Mouse (Mus musculus) MEL (cell line): ENCODE data around the gene Gm20388. TPM values are rescaled to one million over a fixed set of nuclear protein-coding genes. Genes with fewer than 3 reads are reported as not detected.

Experiments used
- DNase-seq: peaks from one replicate; pipeline ENCODE4 v3.0.0; 2011; ENCODE audit warnings: low read depth, low spot score
- H3K27ac ChIP-seq: 2 replicates; pipeline ENCODE4 v1.5.1; 2012; ENCODE audit warnings: low read depth, mild to moderate bottlenecking, control low read depth, low read length, moderate library complexity; ENCODE audit not compliant: control insufficient read depth
- H3K27me3 ChIP-seq, 2 experiments: fragments of 150-350 bp in 1 of 2; sonication (generic) in 1 of 2; 2 replicates each; pipeline ENCODE4 v1.6.1; 2012; ENCODE audit warnings: low read length in 2 of 2, mild to moderate bottlenecking in 2 of 2, improper control_type of control experiment in 1 of 2, moderate library complexity in 1 of 2; ENCODE audit not compliant: insufficient read depth in 2 of 2, control insufficient read depth in 1 of 2
- H3K36me3 ChIP-seq, 2 experiments: 2 replicates each; pipeline ENCODE4 v1.6.1; 2012 to 2014; ENCODE audit warnings: low read length in 2 of 2, improper control_type of control experiment in 1 of 2, inconsistent platforms in 1 of 2, mild to moderate bottlenecking in 1 of 2; ENCODE audit not compliant: insufficient read depth in 2 of 2, control insufficient read depth in 1 of 2
- H3K4me1 ChIP-seq, 2 experiments: fragments of 150-350 bp in 1 of 2; sonication (generic) in 1 of 2; 2 replicates each; pipeline ENCODE4 v1.6.1; 2012; ENCODE audit warnings: low read length in 2 of 2, improper control_type of control experiment in 1 of 2, mild to moderate bottlenecking in 1 of 2; ENCODE audit not compliant: insufficient read depth in 2 of 2, control insufficient read depth in 1 of 2
- H3K4me3 ChIP-seq, 2 experiments: fragments of 150-350 bp in 1 of 2; sonication (generic) in 1 of 2; 2 replicates each; pipeline ENCODE4 v1.5.1; 2012; ENCODE audit warnings: low read depth in 2 of 2, low read length in 2 of 2, mild to moderate bottlenecking in 2 of 2, moderate library complexity in 2 of 2, control low read depth in 1 of 2, improper control_type of control experiment in 1 of 2; ENCODE audit not compliant: control insufficient read depth in 1 of 2, insufficient read depth in 1 of 2
- H3K79me2 ChIP-seq: 2 replicates; pipeline ENCODE4 v1.6.1; 2012; ENCODE audit warnings: mild to moderate bottlenecking, low read length, moderate library complexity; ENCODE audit not compliant: control insufficient read depth, poor library complexity, insufficient read depth
- H3K9ac ChIP-seq: 2 replicates; pipeline ENCODE4 v1.6.1; 2012; ENCODE audit warnings: low read depth, mild to moderate bottlenecking, control low read depth, low read length, moderate library complexity; ENCODE audit not compliant: control insufficient read depth, poor library complexity, severe bottlenecking
- H3K9me3 ChIP-seq: fragments of 150-350 bp; sonication (generic); replicated peaks from 2 replicates; pipeline ENCODE4 v1.6.1; 2012; ENCODE audit warnings: mild to moderate bottlenecking, low read length, improper control_type of control experiment, moderate library complexity; ENCODE audit not compliant: insufficient read depth
- BHLHE40 ChIP-seq: IDR thresholded peaks from 2 replicates; pipeline ENCODE4 v1.6.1; 2012; ENCODE audit warnings: low read depth, mild to moderate bottlenecking, inconsistent platforms, low read length, improper control_type of control experiment, borderline replicate concordance
- CHD1 ChIP-seq: IDR thresholded peaks from 2 replicates; pipeline ENCODE4 v1.6.1; 2012; ENCODE audit warnings: low read depth, mild to moderate bottlenecking, inconsistent platforms, low read length, improper control_type of control experiment
- CHD2 ChIP-seq: IDR thresholded peaks from 2 replicates; pipeline ENCODE4 v1.6.1; 2011; ENCODE audit warnings: low read length, improper control_type of control experiment
- CTCF ChIP-seq, 3 experiments: IDR thresholded peaks in 2 of 3; conservative IDR thresholded peaks in 1 of 3; 2 replicates each; pipeline ENCODE4 v1.5.1; 2011 to 2012; ENCODE audit warnings: low read length in 3 of 3, low read depth in 2 of 3, mild to moderate bottlenecking in 2 of 3, improper control_type of control experiment in 1 of 3, inconsistent platforms in 1 of 3, mixed read lengths in 1 of 3, moderate library complexity in 1 of 3; ENCODE audit not compliant: control insufficient read depth in 1 of 3, insufficient read depth in 1 of 3, poor library complexity in 1 of 3, severe bottlenecking in 1 of 3
- E2F4 ChIP-seq: IDR thresholded peaks from 2 replicates; pipeline ENCODE4 v1.6.1; 2011; ENCODE audit warnings: low read depth, low read length, improper control_type of control experiment, borderline replicate concordance
- ELF1 ChIP-seq: IDR thresholded peaks from 2 replicates; pipeline ENCODE4 v1.6.1; 2014; ENCODE audit warnings: low read depth, mild to moderate bottlenecking, inconsistent platforms, low read length, improper control_type of control experiment, moderate library complexity
- ETS1 ChIP-seq: IDR thresholded peaks from 2 replicates; pipeline ENCODE4 v1.6.1; 2012; ENCODE audit warnings: low read depth, mild to moderate bottlenecking, inconsistent platforms, low read length, improper control_type of control experiment, moderate library complexity
- GABPA ChIP-seq: IDR thresholded peaks from 2 replicates; pipeline ENCODE4 v1.6.1; 2012; ENCODE audit warnings: low read depth, mild to moderate bottlenecking, inconsistent platforms, low read length, improper control_type of control experiment, moderate library complexity
- GATA1 ChIP-seq: IDR thresholded peaks from 2 replicates; pipeline ENCODE4 v1.6.1; 2011; ENCODE audit warnings: low read depth, low read length, improper control_type of control experiment
- HCFC1 ChIP-seq: IDR thresholded peaks from 2 replicates; pipeline ENCODE4 v1.6.1; 2012; ENCODE audit warnings: low read depth, mild to moderate bottlenecking, inconsistent platforms, low read length, improper control_type of control experiment, moderate library complexity
- JUND ChIP-seq: IDR thresholded peaks from 2 replicates; pipeline ENCODE4 v1.6.1; 2011; ENCODE audit warnings: low read depth, mild to moderate bottlenecking, improper control_type of control experiment, low read length
- KAT2A ChIP-seq: conservative IDR thresholded peaks from 2 replicates; pipeline ENCODE4 v1.6.1; 2012; ENCODE audit warnings: low read depth, low read length, improper control_type of control experiment, inconsistent platforms
- MAFK ChIP-seq: IDR thresholded peaks from 2 replicates; pipeline ENCODE4 v1.6.1; 2011; ENCODE audit warnings: low read depth, mild to moderate bottlenecking, low read length, improper control_type of control experiment, borderline replicate concordance
- MAX ChIP-seq: IDR thresholded peaks from 2 replicates; pipeline ENCODE4 v1.6.1; 2011; ENCODE audit warnings: low read length, improper control_type of control experiment
- MAZ ChIP-seq: IDR thresholded peaks from 2 replicates; pipeline ENCODE4 v1.6.1; 2012; ENCODE audit warnings: low read depth, mild to moderate bottlenecking, inconsistent platforms, low read length, improper control_type of control experiment
- MXI1 ChIP-seq: IDR thresholded peaks from 2 replicates; pipeline ENCODE4 v1.6.1; 2011; ENCODE audit warnings: mild to moderate bottlenecking, low read depth, low read length, improper control_type of control experiment
- MYB ChIP-seq: IDR thresholded peaks from 2 replicates; pipeline ENCODE4 v1.6.1; 2011; ENCODE audit warnings: mild to moderate bottlenecking, low read depth, low read length, improper control_type of control experiment
- MYC ChIP-seq: IDR thresholded peaks from 2 replicates; pipeline ENCODE4 v1.6.1; 2011; ENCODE audit warnings: low read depth, mild to moderate bottlenecking, low read length, improper control_type of control experiment, moderate library complexity
- NELFE ChIP-seq: IDR thresholded peaks from 2 replicates; pipeline ENCODE4 v1.6.1; 2011; ENCODE audit warnings: low read depth, low read length, improper control_type of control experiment
- NRF1 ChIP-seq: IDR thresholded peaks from 2 replicates; pipeline ENCODE4 v1.6.1; 2014; ENCODE audit warnings: low read depth, mild to moderate bottlenecking, inconsistent platforms, low read length, improper control_type of control experiment, moderate library complexity; ENCODE audit not compliant: poor library complexity, insufficient read depth, severe bottlenecking
- POLR2AphosphoS2 ChIP-seq: IDR thresholded peaks from 2 replicates; pipeline ENCODE4 v1.6.1; 2011; ENCODE audit warnings: low read length, improper control_type of control experiment
- POLR2AphosphoS5 ChIP-seq: IDR thresholded peaks from 2 replicates; pipeline ENCODE4 v1.6.1; 2012; ENCODE audit warnings: low read depth, borderline replicate concordance, mild to moderate bottlenecking, inconsistent platforms, low read length, moderate library complexity, mixed read lengths
- RAD21 ChIP-seq: IDR thresholded peaks from 2 replicates; pipeline ENCODE4 v1.6.1; 2011; ENCODE audit warnings: mild to moderate bottlenecking, low read depth, low read length, improper control_type of control experiment
- RCOR1 ChIP-seq: IDR thresholded peaks from 2 replicates; pipeline ENCODE4 v1.6.1; 2012; ENCODE audit warnings: low read depth, mild to moderate bottlenecking, inconsistent platforms, low read length, improper control_type of control experiment
- SIN3A ChIP-seq: IDR thresholded peaks from 2 replicates; pipeline ENCODE4 v1.6.1; 2012; ENCODE audit warnings: low read length, improper control_type of control experiment, inconsistent platforms
- SMC3 ChIP-seq: IDR thresholded peaks from 2 replicates; pipeline ENCODE4 v1.6.1; 2011; ENCODE audit warnings: low read depth, low read length, improper control_type of control experiment
- TBP ChIP-seq: IDR thresholded peaks from 2 replicates; pipeline ENCODE4 v1.8.0; 2011; ENCODE audit warnings: low read depth, low read length, improper control_type of control experiment
- TCF12 ChIP-seq: IDR thresholded peaks from 2 replicates; pipeline ENCODE4 v1.6.1; 2014; ENCODE audit warnings: low read depth, mild to moderate bottlenecking, inconsistent platforms, low read length, improper control_type of control experiment, moderate library complexity
- ZC3H11A ChIP-seq: IDR thresholded peaks from 2 replicates; pipeline ENCODE4 v1.6.1; 2012; ENCODE audit warnings: low read depth, mild to moderate bottlenecking, inconsistent platforms, low read length, improper control_type of control experiment
- ZKSCAN1 ChIP-seq: IDR thresholded peaks from 2 replicates; pipeline ENCODE4 v1.6.1; 2012; ENCODE audit warnings: low read depth, mild to moderate bottlenecking, inconsistent platforms, low read length, improper control_type of control experiment, moderate library complexity
- ZNF384 ChIP-seq: IDR thresholded peaks from 2 replicates; pipeline ENCODE4 v1.6.1; 2012; ENCODE audit warnings: low read depth, mild to moderate bottlenecking, inconsistent platforms, low read length, improper control_type of control experiment
- polyA plus RNA-seq, 2 experiments: library from polyadenylated mRNA; stranded (reverse) in 1 of 2; unstranded in 1 of 2; fragments of >175 nt in 1 of 2; fragments of >200 nt in 1 of 2; gene quantifications; 2 replicates each; pipeline versions ENCODE4 v1.2.1 to v1.2.4; 2012; ENCODE audit warnings: low replicate concordance in 2 of 2, low read depth in 1 of 2; ENCODE audit not compliant: insufficient read length in 2 of 2, insufficient read depth in 1 of 2, missing spikeins in 1 of 2
- total RNA-seq: library from RNA; depleted of rRNA; stranded (reverse); fragments of 300-350 nt; gene quantifications from 2 replicates; pipeline ENCODE4 v1.2.3, GENCODE M21; 2012

Gene Gm20388
- total and polyA plus RNA-seq, 3 experiments: 11.1 to 17.8 TPM; not detected in 1

DNA sequence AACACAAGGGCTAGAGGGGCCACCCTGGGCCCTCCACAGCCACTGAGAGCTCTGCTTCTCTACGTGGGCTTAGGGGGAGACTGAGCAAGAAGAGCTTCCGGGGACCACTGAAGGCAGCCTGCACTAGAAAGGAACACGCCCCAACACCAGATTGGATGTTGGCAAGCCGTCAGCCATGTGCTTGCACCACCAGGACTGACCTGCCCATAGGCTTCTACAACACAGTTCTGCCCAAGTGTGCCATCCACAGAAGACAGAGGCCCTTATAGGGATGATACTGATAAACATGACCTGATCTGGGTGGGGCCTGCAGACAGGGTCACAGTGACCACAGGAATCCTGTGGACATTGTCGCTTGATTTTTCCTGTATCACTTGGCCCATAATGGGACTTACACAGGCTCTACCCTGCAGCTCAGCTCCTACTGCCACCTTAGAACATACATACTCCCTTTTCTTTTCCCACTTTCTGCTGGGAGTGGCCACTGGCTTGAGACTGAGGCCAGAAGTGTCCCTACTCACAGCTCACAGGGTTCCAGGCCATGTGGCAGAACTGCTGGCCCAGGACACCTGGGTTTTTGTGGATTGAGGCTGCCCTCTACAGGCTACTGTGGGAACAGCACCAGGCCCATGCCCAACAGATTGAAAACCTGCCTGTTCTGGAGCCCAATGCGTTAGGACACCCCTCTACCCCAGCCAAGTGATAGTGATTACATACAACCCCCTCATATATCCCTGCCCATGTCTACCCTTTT lies 2422.3 kb downstream of the Gm20388 start:
- Histone ChIP-seq H3K4me1 (peaks cover 0 to 3% of the 10 kb centered on the region in 2 experiments; a peak in 1 of 4 replicates), H3K9ac (no peak overlapping the region), H3K9me3 (no peaks in the 10 kb centered on the region), H3K4me3 (no peak overlapping the region), H3K27ac (no peak overlapping the region), H3K36me3 (peaks cover 7 to 34% of the 10 kb centered on the region in 2 experiments), H3K27me3 (no peaks in the 10 kb centered on the region), H3K79me2 (no peaks in the 10 kb centered on the region)
- no peak for TF ChIP-seq MAZ
- TF ChIP-seq ZKSCAN1: no peak
- TF ChIP-seq POLR2AphosphoS5: no peak; the same call in 1 of the 2 replicates
- no peak for TF ChIP-seq MAFK
- no peak for TF ChIP-seq TBP
- TF ChIP-seq HCFC1: no peak
- TF ChIP-seq RCOR1: no peak
- TF ChIP-seq MXI1: peak; percentile 40; the same call in 1 of the 2 replicates
- TF ChIP-seq NELFE: no peak
- 0 out of 2 replicates have a peak, but pooled peaks have one; percentile 8 for TF ChIP-seq TCF12
- no peak for TF ChIP-seq E2F4
- TF ChIP-seq ELF1: no peak
- TF ChIP-seq GATA1: no peak
- no peak for TF ChIP-seq GABPA
- no peak for TF ChIP-seq JUND
- TF ChIP-seq CTCF (IDR thresholded peaks at IDR 0.05 in 2 of 3, conservative IDR thresholded peaks at IDR 0.05 in 1 of 3; ENCODE audit: control insufficient read depth in 1 of 3, insufficient read depth in 1 of 3, low read depth in 2 of 3, low read length in 3 of 3, poor library complexity in 1 of 3, severe bottlenecking in 1 of 3): peak; percentile 83 to 84 (median 84)
- TF ChIP-seq KAT2A: no peak
- no peak; the same call in 1 of the 2 replicates for TF ChIP-seq MAX
- TF ChIP-seq MYB: no peak
- peak; percentile 82 for TF ChIP-seq ZC3H11A
- TF ChIP-seq ETS1: no peak
- no peak for TF ChIP-seq CHD1
- TF ChIP-seq POLR2AphosphoS2: peak; percentile 29; the same call in 1 of the 2 replicates
- TF ChIP-seq CHD2: no peak
- TF ChIP-seq SIN3A: no peak
- TF ChIP-seq MYC: peak; percentile 80
- TF ChIP-seq RAD21: peak; percentile 88
- no peak for TF ChIP-seq NRF1
- no peak for TF ChIP-seq BHLHE40
- TF ChIP-seq SMC3: peak; percentile 76
- TF ChIP-seq ZNF384: no peak
- peak; percentile 70 for DNase-seq
